Comparison of ENCODE assay signal across 13 mouse cellular contexts in genomic region chr13:72365534-72366271, GRCm38 (mm10).
DNase-seq lines count a peak whose midpoint lies in the region; ATAC-seq lines count a peak whose summit lies in the region.
"Had no signal": no experiment of that assay in that cellular context is flagged by ENCODE, and none has a peak within 500 bp of the region (broad histone marks: within the 10 kb centered on the region; RNA-seq: fewer than 3 reads in every experiment).

No protein-coding gene starts in this region.

- H3K27ac ChIP-seq in heart, embryonic 16.5 days (ENCODE audit: low read length): no peak overlapping the region
- H3K27ac ChIP-seq in forebrain, embryonic 16.5 days (ENCODE audit: low read length): no peak overlapping the region
- H3K27ac ChIP-seq in midbrain, embryonic 11.5 days (ENCODE audit: low read depth, low read length): no peak overlapping the region
- H3K27ac ChIP-seq: heart, embryonic 15.5 days; liver, embryonic 12.5 days; stomach, embryonic 15.5 days had no signal

- peaks cover 67% of the 10 kb centered on the region for H3K27me3 ChIP-seq in heart, embryonic 16.5 days (ENCODE audit: control insufficient read depth, insufficient read depth, low read length)
- peaks cover 73% of the 10 kb centered on the region for H3K27me3 ChIP-seq in forebrain, embryonic 16.5 days (replicated peaks; ENCODE audit: control insufficient read depth, insufficient read depth, low read length)
- 0 out of 2 replicates have a peak, but pooled peaks cover 3% of the 10 kb centered on the region for H3K27me3 ChIP-seq in midbrain, embryonic 11.5 days (ENCODE audit: control insufficient read depth, insufficient read depth, low read length)
- H3K27me3 ChIP-seq: CH12.LX had no signal

- no peak for ATAC-seq in heart, embryonic 16.5 days (replicated peaks; ENCODE audit: extremely low read depth, insufficient read depth, low FRiP score)
- no peak for ATAC-seq in forebrain, embryonic 16.5 days
- peak; percentile 70 for ATAC-seq in midbrain, embryonic 11.5 days (ENCODE audit: low FRiP score)
- ATAC-seq: liver, embryonic 12.5 days had no signal

- no peaks in the 10 kb centered on the region for H3K36me3 ChIP-seq in heart, embryonic 16.5 days (ENCODE audit: control insufficient read depth, insufficient read depth)
- H3K36me3 ChIP-seq in forebrain, embryonic 16.5 days (ENCODE audit: control insufficient read depth, insufficient read depth): no peaks in the 10 kb centered on the region
- no peaks in the 10 kb centered on the region for H3K36me3 ChIP-seq in midbrain, embryonic 11.5 days (ENCODE audit: control insufficient read depth, insufficient read depth, low read length)
- H3K36me3 ChIP-seq: heart, embryonic 15.5 days; liver, embryonic 12.5 days; stomach, embryonic 15.5 days had no signal

- no peak overlapping the region for H3K4me3 ChIP-seq in heart, embryonic 16.5 days (ENCODE audit: low read length)
- no peak overlapping the region for H3K4me3 ChIP-seq in forebrain, embryonic 16.5 days (replicated peaks; ENCODE audit: low read length)
- no peak overlapping the region for H3K4me3 ChIP-seq in midbrain, embryonic 11.5 days (ENCODE audit: low read depth, low read length)
- H3K4me3 ChIP-seq: heart, embryonic 15.5 days; liver, embryonic 12.5 days; stomach, embryonic 15.5 days had no signal

- H3K9me3 ChIP-seq in heart, embryonic 16.5 days (replicated peaks; ENCODE audit: control insufficient read depth, low read length): no peaks in the 10 kb centered on the region
- no peaks in the 10 kb centered on the region for H3K9me3 ChIP-seq in forebrain, embryonic 16.5 days (ENCODE audit: control insufficient read depth, low read length)
- no peaks in the 10 kb centered on the region for H3K9me3 ChIP-seq in midbrain, embryonic 11.5 days (ENCODE audit: control insufficient read depth, low read length)
- H3K9me3 ChIP-seq: heart, embryonic 15.5 days; liver, embryonic 12.5 days; stomach, embryonic 15.5 days had no signal

- H3K9ac ChIP-seq in heart, embryonic 16.5 days (ENCODE audit: low read length): no peak overlapping the region
- H3K9ac ChIP-seq in forebrain, embryonic 16.5 days (replicated peaks; ENCODE audit: low read depth, low read length): no peak overlapping the region
- 0 out of 2 replicates have a peak overlapping the region, but pooled peaks have one; percentile 36 for H3K9ac ChIP-seq in midbrain, embryonic 11.5 days (ENCODE audit: low read length)
- H3K9ac ChIP-seq: heart, embryonic 15.5 days; liver, embryonic 12.5 days; stomach, embryonic 15.5 days had no signal

- no peak for DNase-seq in heart, postnatal 4 days
- peak; percentile 67 for DNase-seq in embryo, embryonic 11 days
- DNase-seq in midbrain, embryonic 11.5 days (ENCODE audit: low spot score, missing footprints): no peak
- DNase-seq in thymus, postnatal 25 days: no peak
- DNase-seq in layer of hippocampus, adult 11-12 months (ENCODE audit: low spot score): no peak
- no peak for DNase-seq in yolk sac, embryonic 10.5 days (ENCODE audit: low spot score)
- DNase-seq: cerebellum, adult 2 months had no signal

- peak overlapping the region; percentile 21; the same call in 1 of the 2 replicates for H3K4me2 ChIP-seq in heart, embryonic 16.5 days (ENCODE audit: low read depth, low read length)
- 0 out of 2 replicates have a peak overlapping the region, but pooled peaks have one; percentile 1 for H3K4me2 ChIP-seq in forebrain, embryonic 16.5 days (ENCODE audit: low read length)
- peak overlapping the region; percentile 22; the same call in 1 of the 2 replicates for H3K4me2 ChIP-seq in midbrain, embryonic 11.5 days
- H3K4me2 ChIP-seq: heart, embryonic 15.5 days; liver, embryonic 12.5 days; stomach, embryonic 15.5 days had no signal

- peaks cover 13% of the 10 kb centered on the region for H3K4me1 ChIP-seq in heart, embryonic 16.5 days (ENCODE audit: control insufficient read depth, insufficient read depth, low read length)
- H3K4me1 ChIP-seq in forebrain, embryonic 16.5 days (replicated peaks; ENCODE audit: control insufficient read depth, insufficient read depth, low read length): peaks cover 9% of the 10 kb centered on the region
- peaks cover 12% of the 10 kb centered on the region for H3K4me1 ChIP-seq in midbrain, embryonic 11.5 days (ENCODE audit: control insufficient read depth, insufficient read depth, low read length)
- H3K4me1 ChIP-seq: liver, embryonic 12.5 days had no signal

- WGBS in heart, embryonic 16.5 days: 18% methylated on average over 24 of the region's 24 CpGs
- WGBS in forebrain, embryonic 16.5 days: 11% methylated on average over 24 of the region's 24 CpGs
- WGBS in midbrain, embryonic 11.5 days: 17% methylated on average over 24 of the region's 24 CpGs
